Mouse (Mus musculus) lung, postnatal 0 days (tissue): ENCODE results near the gene Mcpt4. TPM values are rescaled to one million over a fixed set of nuclear protein-coding genes. Genes with fewer than 3 reads are reported as not detected.
"Not testable (repeated sequence)": the region's sequence is repeated elsewhere in the genome, so short reads cannot be mapped to it uniquely, and the experiment has no call there.

Source experiments
- ATAC-seq: fragments of 200-750 bp; cut with Nextera tagmentation; 2 replicates; pipeline ENCODE4 v1.8.0; 2017; ENCODE audit warnings: moderate library complexity
- DNase-seq: peaks from one replicate; pipeline ENCODE4 v3.0.0-alpha.2; 2016; ENCODE audit warnings: low spot score
- H3K27ac ChIP-seq: fragments of 300-500 bp; sonication (generic); 2 replicates; pipeline ENCODE4 v1.5.1; 2014; ENCODE audit warnings: antibody characterized with exemption, mild to moderate bottlenecking, low read length, mixed read lengths
- H3K27me3 ChIP-seq: fragments of 300-500 bp; sonication (generic); replicated peaks from 2 replicates; pipeline ENCODE4 v1.6.1; 2014; ENCODE audit warnings: low read length, mixed read lengths; ENCODE audit not compliant: insufficient read depth
- H3K36me3 ChIP-seq: fragments of 300-500 bp; sonication (generic); 2 replicates; pipeline ENCODE4 v1.6.1; 2014; ENCODE audit warnings: low read length, mixed read lengths; ENCODE audit not compliant: insufficient read depth
- H3K4me1 ChIP-seq: fragments of 300-500 bp; sonication (generic); 2 replicates; pipeline ENCODE4 v1.6.1; 2014; ENCODE audit warnings: antibody characterized with exemption, low read depth, low read length, mixed read lengths; ENCODE audit not compliant: insufficient read depth
- H3K4me2 ChIP-seq: fragments of 300-500 bp; sonication (generic); replicated peaks from 2 replicates; pipeline ENCODE4 v1.6.1; 2014; ENCODE audit warnings: low read depth, mild to moderate bottlenecking, low read length, moderate library complexity, mixed read lengths
- H3K4me3 ChIP-seq: fragments of 300-500 bp; sonication (generic); 2 replicates; pipeline ENCODE4 v1.5.1; 2014; ENCODE audit warnings: low read depth, low read length
- H3K9ac ChIP-seq: fragments of 300-500 bp; sonication (generic); replicated peaks from 2 replicates; pipeline ENCODE4 v1.6.1; 2014; ENCODE audit warnings: low read depth, mild to moderate bottlenecking
- H3K9me3 ChIP-seq: fragments of 300-500 bp; sonication (generic); 2 replicates; pipeline ENCODE4 v1.6.1; 2016; ENCODE audit warnings: low read length, mixed read lengths
- CTCF ChIP-seq: IDR thresholded peaks from 2 replicates; pipeline ENCODE4 v1.5.1; 2016; ENCODE audit warnings: antibody characterized with exemption, mild to moderate bottlenecking
- EP300 ChIP-seq: IDR thresholded peaks from 2 replicates; pipeline ENCODE4 v1.6.1; 2016; ENCODE audit warnings: antibody characterized with exemption, mild to moderate bottlenecking, control low read depth
- WGBS: fragments of 180-500 bp; shearing (Covaris S2); extraction: QIAGEN DNeasy Blood & Tissue Kit; methylation state at CpG from one replicate; pipeline ENCODE4 v1.1.7; 2014; 5-methylcytosine and 5-hydroxymethylcytosine counted together
- polyA plus RNA-seq: library from polyadenylated mRNA; unstranded; fragments of >200 nt; fragmentation: Nextera tagmentation; extraction: Ambion mirVana; gene quantifications from 2 replicates; pipeline ENCODE4 v1.2.1, GENCODE M21; 2015

Gene Mcpt4
- polyA plus RNA-seq, 1 experiment from 2014 or later, result 1.5 TPM

GRCm38 (mm10) chr14:56093353-56093752 lies 31.2 kb upstream of the Mcpt4 start:
- WGBS, result 51% methylated on average over 2 of the region's 2 CpGs
- Histone ChIP-seq H3K9ac (no peak overlapping the region), H3K4me2 (no peak overlapping the region), H3K36me3 (no peaks in the 10 kb centered on the region), H3K27me3 (no peaks in the 10 kb centered on the region), H3K4me1 (no peaks in the 10 kb centered on the region), H3K9me3 (no peaks in the 10 kb centered on the region), H3K4me3 (no peak overlapping the region), H3K27ac (no peak overlapping the region)
- ATAC-seq (no peak), DNase-seq (no peak)
- no peak for TF ChIP-seq EP300
- TF ChIP-seq CTCF, result no peak

GRCm38 (mm10) chr14:56086711-56087110 lies 24.6 kb upstream of the Mcpt4 start:
- WGBS, result 68% methylated on average over 3 of the region's 3 CpGs
- H3K27ac ChIP-seq, result no peak overlapping the region
- no peaks in the 10 kb centered on the region for H3K36me3 ChIP-seq
- DNase-seq, result no peak
- H3K4me2 ChIP-seq, result no peak overlapping the region
- no peak for ATAC-seq
- no peaks in the 10 kb centered on the region for H3K4me1 ChIP-seq
- H3K4me3 ChIP-seq, result no peak overlapping the region
- H3K27me3 ChIP-seq, result no peaks in the 10 kb centered on the region
- no peaks in the 10 kb centered on the region for H3K9me3 ChIP-seq
- TF ChIP-seq EP300, result no peak
- TF ChIP-seq CTCF, result no peak
- H3K9ac ChIP-seq, result no peak overlapping the region

GRCm38 (mm10) chr14:56085167-56085566 lies 23.1 kb upstream of the Mcpt4 start, which contains the start of gene Mcpt8:
TSS of gene Mcpt8 (minus strand) at chr14:56085273.
- ATAC-seq (no peak), DNase-seq (no peak)
- WGBS, result 90% methylated on average over 2 of the region's 2 CpGs
- Histone ChIP-seq H3K9me3 (no peaks in the 10 kb centered on the region), H3K9ac (no peak within 1 kb of the TSS), H3K27me3 (no peaks in the 10 kb centered on the region), H3K4me1 (no peaks in the 10 kb centered on the region), H3K4me2 (no peak within 1 kb of the TSS), H3K4me3 (no peak within 1 kb of the TSS), H3K36me3 (no peaks in the 10 kb centered on the region), H3K27ac (no peak within 1 kb of the TSS)
- TF ChIP-seq EP300, result no peak
- TF ChIP-seq CTCF, result no peak

- Histone ChIP-seq H3K9me3 (no peaks in the 10 kb centered on the region), H3K9ac (no peak overlapping the region), H3K4me3 (no peak overlapping the region), H3K36me3 (no peaks in the 10 kb centered on the region), H3K4me1 (no peaks in the 10 kb centered on the region), H3K27me3 (no peaks in the 10 kb centered on the region), H3K27ac (no peak overlapping the region), H3K4me2 (no peak overlapping the region)
- DNase-seq (no peak), ATAC-seq (no peak)
- WGBS, result 85% methylated on average over 4 of the region's 4 CpGs
- TF ChIP-seq EP300 (no peak), CTCF (no peak)
Measured at GRCm38 (mm10) chr14:56082016-56082415, 19.9 kb upstream of the Mcpt4 start.

- TF ChIP-seq CTCF (no peak), EP300 (no peak)
- Histone ChIP-seq H3K4me1 (no peaks in the 10 kb centered on the region), H3K4me2 (no peak overlapping the region), H3K9me3 (no peaks in the 10 kb centered on the region), H3K27me3 (no peaks in the 10 kb centered on the region), H3K4me3 (no peak overlapping the region), H3K27ac (no peak overlapping the region), H3K9ac (no peak overlapping the region), H3K36me3 (no peaks in the 10 kb centered on the region)
- ATAC-seq (no peak), DNase-seq (no peak)
- WGBS, result 61% methylated on average over 4 of the region's 4 CpGs
Measured at GRCm38 (mm10) chr14:56057722-56058121, 4.4 kb downstream of the Mcpt4 start.

GRCm38 (mm10) chr14:56055408-56055807 lies 6.7 kb downstream of the Mcpt4 start:
- no peaks in the 10 kb centered on the region for H3K36me3 ChIP-seq
- DNase-seq (no peak), ATAC-seq (no peak)
- H3K9me3 ChIP-seq, result no peaks in the 10 kb centered on the region
- TF ChIP-seq CTCF (no peak), EP300 (no peak)
- no peak overlapping the region for H3K9ac ChIP-seq
- no peaks in the 10 kb centered on the region for H3K4me1 ChIP-seq
- H3K4me3 ChIP-seq, result no peak overlapping the region
- H3K4me2 ChIP-seq, result no peak overlapping the region
- 53% methylated on average over 3 of the region's 3 CpGs for WGBS
- no peaks in the 10 kb centered on the region for H3K27me3 ChIP-seq
- no peak overlapping the region for H3K27ac ChIP-seq

- not testable (repeated sequence) for H3K4me2 ChIP-seq, H3K9ac ChIP-seq, H3K27ac ChIP-seq, H3K9me3 ChIP-seq, H3K4me3 ChIP-seq, H3K27me3 ChIP-seq, ATAC-seq, DNase-seq, H3K4me1 ChIP-seq, H3K36me3 ChIP-seq
- WGBS, result 54% methylated on average over 1 of the region's 1 CpGs
Measured at GRCm38 (mm10) chr14:56041792-56042191, 20.3 kb downstream of the Mcpt4 start, which contains the start of gene Mcpt2. TSS of gene Mcpt2 (plus strand) at chr14:56042041.
